ENCODE assay signal across 26 mouse cellular contexts in the genomic region with DNA sequence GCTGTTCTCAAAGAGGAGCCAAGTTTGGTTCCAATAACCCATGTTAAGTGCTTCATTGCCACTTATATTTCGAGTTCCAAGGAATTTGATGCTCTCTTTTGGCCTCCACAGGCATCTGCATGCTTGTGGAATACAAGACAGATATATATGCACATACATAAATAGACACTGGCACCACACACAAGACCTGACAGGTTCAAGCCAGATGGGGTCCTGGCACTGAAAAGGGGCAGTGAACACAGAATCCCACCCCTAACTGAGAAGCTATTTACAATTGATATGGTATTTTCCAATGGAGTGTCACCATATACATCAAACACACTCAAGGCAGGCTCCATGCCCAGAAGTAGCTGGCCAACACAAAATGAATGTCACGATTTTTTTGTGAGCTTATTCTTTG.
DNase-seq lines count a peak whose midpoint lies in the region; ATAC-seq and TF ChIP-seq lines count a peak whose summit lies in the region.
"Had no signal": no experiment of that assay in that cellular context is flagged by ENCODE, and none has a peak within 500 bp of the region (broad histone marks: within the 10 kb centered on the region; RNA-seq: fewer than 3 reads in every experiment).

No protein-coding gene starts in this region.

- no peaks in the 10 kb centered on the region for H3K9me3 ChIP-seq in forebrain, embryonic 13.5 days (replicated peaks)
- H3K9me3 ChIP-seq in forebrain, embryonic 12.5 days = no peaks in the 10 kb centered on the region
- no peaks in the 10 kb centered on the region for H3K9me3 ChIP-seq in lung, embryonic 14.5 days (ENCODE audit: low read depth, low read length)
- H3K9me3 ChIP-seq in lung, postnatal 0 days (ENCODE audit: low read length) = no peaks in the 10 kb centered on the region
- no peaks in the 10 kb centered on the region for H3K9me3 ChIP-seq in forebrain, postnatal 0 days (ENCODE audit: low read length)
- H3K9me3 ChIP-seq: embryonic facial prominence, embryonic 12.5 days; embryonic facial prominence, embryonic 15.5 days; heart, embryonic 12.5 days; heart, embryonic 15.5 days; intestine, embryonic 15.5 days had no signal

- TF ChIP-seq EP300 in lung, postnatal 0 days (IDR thresholded peaks at IDR 0.05) = no peak

- 56% methylated on average over 2 of the region's 2 CpGs for WGBS in forebrain, embryonic 13.5 days
- WGBS in forebrain, embryonic 12.5 days = 68% methylated on average over 2 of the region's 2 CpGs
- WGBS in lung, embryonic 14.5 days = 38% methylated on average over 2 of the region's 2 CpGs
- 27% methylated on average over 2 of the region's 2 CpGs for WGBS in lung, postnatal 0 days
- 32% methylated on average over 2 of the region's 2 CpGs for WGBS in forebrain, postnatal 0 days

- H3K9ac ChIP-seq in forebrain, embryonic 13.5 days = no peak overlapping the region
- H3K9ac ChIP-seq in forebrain, embryonic 12.5 days = no peak overlapping the region
- H3K9ac ChIP-seq in lung, embryonic 14.5 days = no peak overlapping the region
- H3K9ac ChIP-seq in lung, postnatal 0 days (replicated peaks; ENCODE audit: low read depth) = no peak overlapping the region
- no peak overlapping the region for H3K9ac ChIP-seq in forebrain, postnatal 0 days
- H3K9ac ChIP-seq: embryonic facial prominence, embryonic 12.5 days; embryonic facial prominence, embryonic 15.5 days; heart, embryonic 12.5 days; heart, embryonic 15.5 days; hindbrain, embryonic 14.5 days; intestine, embryonic 15.5 days had no signal

- intact Hi-C loops in heart, postnatal 25 days (cut with DNase I) = no loop called here

- no peak for TF ChIP-seq CTCF in lung, embryonic 14.5 days (IDR thresholded peaks at IDR 0.05; ENCODE audit: low read depth)
- TF ChIP-seq CTCF in lung, postnatal 0 days (IDR thresholded peaks at IDR 0.05) = no peak
- no peak for TF ChIP-seq CTCF in forebrain, postnatal 0 days (IDR thresholded peaks at IDR 0.05; ENCODE audit: low read depth)

- H3K27me3 ChIP-seq in forebrain, embryonic 13.5 days = no peaks in the 10 kb centered on the region
- H3K27me3 ChIP-seq in forebrain, embryonic 12.5 days = no peaks in the 10 kb centered on the region
- H3K27me3 ChIP-seq in lung, embryonic 14.5 days (ENCODE audit: insufficient read depth, low read length) = no peaks in the 10 kb centered on the region
- H3K27me3 ChIP-seq in lung, postnatal 0 days (replicated peaks; ENCODE audit: insufficient read depth, low read length) = no peaks in the 10 kb centered on the region
- H3K27me3 ChIP-seq in forebrain, postnatal 0 days (ENCODE audit: insufficient read depth, low read length) = no peaks in the 10 kb centered on the region
- H3K27me3 ChIP-seq: embryonic facial prominence, embryonic 12.5 days; embryonic facial prominence, embryonic 15.5 days; heart, embryonic 12.5 days; heart, embryonic 15.5 days; intestine, embryonic 15.5 days had no signal

- no peak overlapping the region for H3K27ac ChIP-seq in forebrain, embryonic 13.5 days
- no peak overlapping the region for H3K27ac ChIP-seq in forebrain, embryonic 12.5 days
- no peak overlapping the region for H3K27ac ChIP-seq in lung, embryonic 14.5 days (ENCODE audit: low read depth)
- no peak overlapping the region for H3K27ac ChIP-seq in lung, postnatal 0 days (ENCODE audit: low read length)
- H3K27ac ChIP-seq in forebrain, postnatal 0 days (ENCODE audit: low read depth, low read length) = no peak overlapping the region
- H3K27ac ChIP-seq: embryonic facial prominence, embryonic 12.5 days; embryonic facial prominence, embryonic 15.5 days; gastrocnemius, adult 2 months; heart, embryonic 15.5 days; hindbrain, embryonic 14.5 days; intestine, embryonic 15.5 days had no signal

- peak; percentile 30 for DNase-seq in heart, adult 11 months
- no peak for DNase-seq in heart, postnatal 25 days (ENCODE audit: low spot score)
- peak; percentile 2 for DNase-seq in lung, embryonic 14.5 days
- no peak for DNase-seq in lung, postnatal 0 days (ENCODE audit: low spot score)
- peak; percentile 1 for DNase-seq in forebrain, postnatal 0 days
- DNase-seq in right cerebral cortex, postnatal 36 days (ENCODE audit: low spot score in 2 of 2) = no peak
- DNase-seq: adrenal gland, adult 8-10 months; adrenal gland, postnatal 25 days; cerebellum, adult 18-20 months; cerebellum, adult 9-10 months; cerebellum, postnatal 25 days; gastrocnemius, adult 2 months; gastrocnemius, postnatal 14 days; heart, adult 18-20 months; heart, postnatal 10 days; heart, postnatal 4 days; kidney, adult 11 months had no signal

- no peak overlapping the region for H3K4me2 ChIP-seq in forebrain, embryonic 13.5 days
- no peak overlapping the region for H3K4me2 ChIP-seq in forebrain, embryonic 12.5 days
- H3K4me2 ChIP-seq in lung, embryonic 14.5 days = no peak overlapping the region
- no peak overlapping the region for H3K4me2 ChIP-seq in lung, postnatal 0 days (replicated peaks; ENCODE audit: low read depth, low read length)
- H3K4me2 ChIP-seq in forebrain, postnatal 0 days (ENCODE audit: low read depth) = no peak overlapping the region
- H3K4me2 ChIP-seq: embryonic facial prominence, embryonic 12.5 days; embryonic facial prominence, embryonic 15.5 days; heart, embryonic 12.5 days; heart, embryonic 15.5 days; hindbrain, embryonic 14.5 days; intestine, embryonic 15.5 days had no signal

- H3K4me3 ChIP-seq in forebrain, embryonic 13.5 days = no peak overlapping the region
- H3K4me3 ChIP-seq in forebrain, embryonic 12.5 days (replicated peaks) = no peak overlapping the region
- no peak overlapping the region for H3K4me3 ChIP-seq in lung, embryonic 14.5 days (ENCODE audit: low read depth, low read length)
- no peak overlapping the region for H3K4me3 ChIP-seq in lung, postnatal 0 days (ENCODE audit: low read depth, low read length)
- H3K4me3 ChIP-seq in forebrain, postnatal 0 days (ENCODE audit: low read depth, low read length) = no peak overlapping the region
- H3K4me3 ChIP-seq: embryonic facial prominence, embryonic 12.5 days; embryonic facial prominence, embryonic 15.5 days; gastrocnemius, adult 2 months; heart, embryonic 12.5 days; heart, embryonic 15.5 days; intestine, embryonic 15.5 days had no signal

- peak; percentile 21; the same call in 1 of the 2 replicates for ATAC-seq in forebrain, embryonic 13.5 days
- no peak for ATAC-seq in forebrain, embryonic 12.5 days (ENCODE audit: low FRiP score)
- no peak for ATAC-seq in lung, embryonic 14.5 days (ENCODE audit: insufficient read depth)
- no peak for ATAC-seq in lung, postnatal 0 days
- peak; percentile 73 for ATAC-seq in forebrain, postnatal 0 days
- ATAC-seq: activated CD4-positive, CD25-positive, alpha-beta regulatory T cell, adult 4 months; intestine, embryonic 15.5 days had no signal

- H3K36me3 ChIP-seq in forebrain, embryonic 13.5 days (ENCODE audit: poor library complexity, severe bottlenecking) = no peaks in the 10 kb centered on the region
- H3K36me3 ChIP-seq in forebrain, embryonic 12.5 days (replicated peaks) = no peaks in the 10 kb centered on the region
- H3K36me3 ChIP-seq in lung, embryonic 14.5 days (ENCODE audit: insufficient read depth) = no peaks in the 10 kb centered on the region
- no peaks in the 10 kb centered on the region for H3K36me3 ChIP-seq in lung, postnatal 0 days (ENCODE audit: insufficient read depth, low read length)
- no peaks in the 10 kb centered on the region for H3K36me3 ChIP-seq in forebrain, postnatal 0 days (ENCODE audit: insufficient read depth)
- H3K36me3 ChIP-seq: embryonic facial prominence, embryonic 12.5 days; embryonic facial prominence, embryonic 15.5 days; heart, embryonic 12.5 days; heart, embryonic 15.5 days; intestine, embryonic 15.5 days had no signal

- H3K4me1 ChIP-seq in forebrain, embryonic 13.5 days = no peaks in the 10 kb centered on the region
- no peaks in the 10 kb centered on the region for H3K4me1 ChIP-seq in forebrain, embryonic 12.5 days
- H3K4me1 ChIP-seq in lung, embryonic 14.5 days (ENCODE audit: insufficient read depth) = no peaks in the 10 kb centered on the region
- H3K4me1 ChIP-seq in lung, postnatal 0 days (ENCODE audit: insufficient read depth, low read depth, low read length) = no peaks in the 10 kb centered on the region
- no peaks in the 10 kb centered on the region for H3K4me1 ChIP-seq in forebrain, postnatal 0 days (ENCODE audit: insufficient read depth)
- H3K4me1 ChIP-seq: embryonic facial prominence, embryonic 12.5 days; embryonic facial prominence, embryonic 15.5 days; heart, embryonic 12.5 days; heart, embryonic 15.5 days; intestine, embryonic 15.5 days had no signal

Comparison
In these comparisons a context has a peak if more than half of its experiments do, and no peak if none do; other contexts are left out.
1. ATAC-seq: peak in forebrain, embryonic 13.5 days (single experiment) and forebrain, postnatal 0 days (single experiment); none in forebrain, embryonic 12.5 days (single experiment), lung, embryonic 14.5 days (single experiment) and lung, postnatal 0 days (single experiment).
2. DNase-seq: peak in heart, adult 11 months (single experiment), lung, embryonic 14.5 days (single experiment) and forebrain, postnatal 0 days (single experiment); none in heart, postnatal 25 days (single experiment), lung, postnatal 0 days (single experiment) and right cerebral cortex, postnatal 36 days (0 of 2).